22 mouse cellular contexts compared by ENCODE assay signal in genomic region chr16:23294747-23295146, GRCm38 (mm10).
A peak's percentile ranks its signal among the peaks of the same experiment; 100 is the strongest.
DNase-seq lines count a peak whose midpoint lies in the region; ATAC-seq and TF ChIP-seq lines count a peak whose summit lies in the region.
"Had no signal": no experiment of that assay in that cellular context is flagged by ENCODE, and none has a peak within 500 bp of the region (broad histone marks: within the 10 kb centered on the region; RNA-seq: fewer than 3 reads in every experiment).

No protein-coding gene starts in this region.

- TF ChIP-seq CTCF in liver, postnatal 0 days (IDR thresholded peaks at IDR 0.05; ENCODE audit: low read depth) = no peak

- no peaks in the 10 kb centered on the region for H3K27me3 ChIP-seq in forebrain, embryonic 11.5 days (ENCODE audit: control insufficient read depth, insufficient read depth, low read length)
- H3K27me3 ChIP-seq in forebrain, embryonic 14.5 days (replicated peaks; ENCODE audit: control insufficient read depth, insufficient read depth, low read length) = no peaks in the 10 kb centered on the region
- no peaks in the 10 kb centered on the region for H3K27me3 ChIP-seq in liver, embryonic 13.5 days
- no peaks in the 10 kb centered on the region for H3K27me3 ChIP-seq in liver, embryonic 11.5 days (replicated peaks; ENCODE audit: control insufficient read depth, insufficient read depth, low read length)
- H3K27me3 ChIP-seq in liver, postnatal 0 days (ENCODE audit: insufficient read depth, low read length) = no peaks in the 10 kb centered on the region

- DNase-seq in forebrain, embryonic 11.5 days (ENCODE audit: low spot score) = peak; percentile 30
- DNase-seq in forebrain, embryonic 14.5 days (ENCODE audit: low spot score) = no peak
- no peak for DNase-seq in liver, embryonic 13.5 days
- no peak for DNase-seq in liver, embryonic 11.5 days (ENCODE audit: low spot score)
- DNase-seq in thymus, postnatal 4 days = peak; percentile 1
- DNase-seq in thymus, postnatal 0 days (ENCODE audit: low spot score) = no peak
- DNase-seq in liver, postnatal 0 days = no peak
- no peak for DNase-seq in gastrocnemius, postnatal 36 days
- DNase-seq: adrenal gland, adult 2 months; adrenal gland, postnatal 25 days; B cell, adult 2 months; cerebellum, adult 18-20 months; cerebellum, adult 9-11 months; cerebellum, postnatal 36 days; gastrocnemius, postnatal 10 days had no signal

- no peak overlapping the region for H3K27ac ChIP-seq in forebrain, embryonic 11.5 days (ENCODE audit: low read depth, low read length)
- no peak overlapping the region for H3K27ac ChIP-seq in forebrain, embryonic 14.5 days (ENCODE audit: low read depth, low read length)
- peak overlapping the region; percentile 48; the same call in 1 of the 2 replicates for H3K27ac ChIP-seq in liver, embryonic 13.5 days
- H3K27ac ChIP-seq in liver, embryonic 11.5 days (ENCODE audit: low read depth, low read length) = no peak overlapping the region; the same call in 1 of the 2 replicates
- peak overlapping the region; percentile 83 for H3K27ac ChIP-seq in liver, postnatal 0 days (ENCODE audit: low read depth)
- H3K27ac ChIP-seq: embryonic facial prominence, embryonic 10.5 days; forebrain, embryonic 10.5 days; hindbrain, embryonic 10.5 days; hindbrain, embryonic 14.5 days had no signal

- TF ChIP-seq EP300 in liver, postnatal 0 days (IDR thresholded peaks at IDR 0.05; ENCODE audit: low read depth) = no peak

- 91% methylated on average over 6 of the region's 6 CpGs for WGBS in forebrain, embryonic 11.5 days
- 93% methylated on average over 6 of the region's 6 CpGs for WGBS in forebrain, embryonic 14.5 days
- 60% methylated on average over 6 of the region's 6 CpGs for WGBS in liver, embryonic 13.5 days (ENCODE audit: insufficient replicate concordance)
- WGBS in liver, embryonic 11.5 days = 82% methylated on average over 6 of the region's 6 CpGs
- 73% methylated on average over 6 of the region's 6 CpGs for WGBS in liver, postnatal 0 days (ENCODE audit: insufficient replicate concordance)

- H3K36me3 ChIP-seq in forebrain, embryonic 11.5 days (ENCODE audit: control insufficient read depth, insufficient read depth, low read length) = no peaks in the 10 kb centered on the region
- H3K36me3 ChIP-seq in forebrain, embryonic 14.5 days (ENCODE audit: control insufficient read depth, insufficient read depth, low read length) = no peaks in the 10 kb centered on the region
- 0 out of 2 replicates have a peak, but pooled peaks cover 3% of the 10 kb centered on the region for H3K36me3 ChIP-seq in liver, embryonic 13.5 days
- H3K36me3 ChIP-seq in liver, embryonic 11.5 days (ENCODE audit: control insufficient read depth, insufficient read depth, low read length) = no peaks in the 10 kb centered on the region
- no peaks in the 10 kb centered on the region for H3K36me3 ChIP-seq in liver, postnatal 0 days (replicated peaks; ENCODE audit: insufficient read depth, low read length)

- H3K4me3 ChIP-seq in forebrain, embryonic 11.5 days (ENCODE audit: low read depth, low read length) = no peak overlapping the region
- H3K4me3 ChIP-seq in forebrain, embryonic 14.5 days (ENCODE audit: low read depth, low read length) = no peak overlapping the region
- no peak overlapping the region for H3K4me3 ChIP-seq in liver, embryonic 13.5 days (replicated peaks)
- H3K4me3 ChIP-seq in liver, embryonic 11.5 days (ENCODE audit: low read depth, low read length) = no peak overlapping the region
- no peak overlapping the region for H3K4me3 ChIP-seq in liver, postnatal 0 days (ENCODE audit: low read depth, low read length)
- H3K4me3 ChIP-seq: embryonic facial prominence, embryonic 10.5 days; erythroblast, embryonic 14.5 days; forebrain, embryonic 10.5 days; hindbrain, embryonic 10.5 days had no signal

- H3K4me2 ChIP-seq in forebrain, embryonic 11.5 days (ENCODE audit: low read depth, low read length, severe bottlenecking) = no peak overlapping the region
- no peak overlapping the region for H3K4me2 ChIP-seq in forebrain, embryonic 14.5 days (ENCODE audit: low read length)
- no peak overlapping the region for H3K4me2 ChIP-seq in liver, embryonic 13.5 days
- H3K4me2 ChIP-seq in liver, embryonic 11.5 days = no peak overlapping the region
- no peak overlapping the region for H3K4me2 ChIP-seq in liver, postnatal 0 days (ENCODE audit: low read depth, low read length)
- H3K4me2 ChIP-seq: heart, embryonic 11.5 days; hindbrain, embryonic 14.5 days had no signal

- intact Hi-C loops in gastrocnemius, postnatal 36 days (cut with DNase I) = no loop called here

- no peak overlapping the region for H3K9ac ChIP-seq in forebrain, embryonic 11.5 days (ENCODE audit: low read length)
- H3K9ac ChIP-seq in forebrain, embryonic 14.5 days (ENCODE audit: low read length) = no peak overlapping the region
- H3K9ac ChIP-seq in liver, embryonic 13.5 days = no peak overlapping the region
- H3K9ac ChIP-seq in liver, embryonic 11.5 days (ENCODE audit: low read depth, low read length) = no peak overlapping the region
- H3K9ac ChIP-seq in liver, postnatal 0 days (replicated peaks) = no peak overlapping the region
- H3K9ac ChIP-seq: hindbrain, embryonic 14.5 days had no signal

- no peak for ATAC-seq in forebrain, embryonic 11.5 days (replicated peaks; ENCODE audit: low FRiP score)
- ATAC-seq in forebrain, embryonic 14.5 days = no peak
- no peak for ATAC-seq in liver, embryonic 13.5 days (ENCODE audit: low read depth)
- no peak for ATAC-seq in liver, embryonic 11.5 days (replicated peaks; ENCODE audit: low FRiP score)
- ATAC-seq in liver, postnatal 0 days = peak; percentile 13
- ATAC-seq: forebrain, embryonic 16.5 days had no signal

- no peaks in the 10 kb centered on the region for H3K9me3 ChIP-seq in forebrain, embryonic 11.5 days (ENCODE audit: control insufficient read depth, low read length)
- H3K9me3 ChIP-seq in forebrain, embryonic 14.5 days (replicated peaks; ENCODE audit: control insufficient read depth, low read length) = no peaks in the 10 kb centered on the region
- H3K9me3 ChIP-seq in liver, embryonic 13.5 days (replicated peaks) = no peaks in the 10 kb centered on the region
- no peaks in the 10 kb centered on the region for H3K9me3 ChIP-seq in liver, embryonic 11.5 days (ENCODE audit: control insufficient read depth, low read length)
- H3K9me3 ChIP-seq in liver, postnatal 0 days (ENCODE audit: low read length) = no peaks in the 10 kb centered on the region
- H3K9me3 ChIP-seq: embryonic facial prominence, embryonic 10.5 days; forebrain, embryonic 10.5 days; hindbrain, embryonic 10.5 days had no signal

- no peaks in the 10 kb centered on the region for H3K4me1 ChIP-seq in forebrain, embryonic 11.5 days (replicated peaks; ENCODE audit: control insufficient read depth, insufficient read depth, low read length)
- H3K4me1 ChIP-seq in forebrain, embryonic 14.5 days (ENCODE audit: control insufficient read depth, insufficient read depth, low read length) = no peaks in the 10 kb centered on the region
- H3K4me1 ChIP-seq in liver, embryonic 13.5 days (replicated peaks) = peaks cover 1% of the 10 kb centered on the region; the same call in 1 of the 2 replicates
- H3K4me1 ChIP-seq in liver, embryonic 11.5 days (replicated peaks; ENCODE audit: control insufficient read depth, insufficient read depth, low read length) = peaks cover 3% of the 10 kb centered on the region; the same call in 1 of the 2 replicates
- peaks cover 6% of the 10 kb centered on the region for H3K4me1 ChIP-seq in liver, postnatal 0 days (ENCODE audit: insufficient read depth)
- H3K4me1 ChIP-seq: forebrain, embryonic 10.5 days; hindbrain, embryonic 10.5 days had no signal

Comparison
In these comparisons a context has a peak if more than half of its experiments do, and no peak if none do; other contexts are left out.
1. DNase-seq: peak in forebrain, embryonic 11.5 days (single experiment) and thymus, postnatal 4 days (single experiment); none in forebrain, embryonic 14.5 days (single experiment), liver, embryonic 13.5 days (single experiment), liver, embryonic 11.5 days (single experiment), thymus, postnatal 0 days (single experiment), liver, postnatal 0 days (single experiment) and gastrocnemius, postnatal 36 days (0 of 2).
2. H3K27ac ChIP-seq: peak in liver, embryonic 13.5 days (single experiment) and liver, postnatal 0 days (single experiment); none in forebrain, embryonic 11.5 days (single experiment), forebrain, embryonic 14.5 days (single experiment) and liver, embryonic 11.5 days (single experiment).